Mouse (Mus musculus) heart, postnatal 14 days (tissue): ENCODE measurements around the gene AA467197. TPM values are rescaled to one million over a fixed set of nuclear protein-coding genes. Genes with fewer than 3 reads are reported as not detected.

Source experiments
- DNase-seq, 2 experiments: peaks; one replicate each; pipeline ENCODE4 v3.0.0; 2021 to 2022
- intact Hi-C: fragments of 180-260 bp; cut with DNase I; formaldehyde crosslinking; loops from one replicate; pipeline ENCODE4 v1.15.1; 2025
- long read RNA-seq, 2 experiments: library from polyadenylated mRNA; stranded (forward); transcript quantifications; one replicate each; pipeline ENCODE4 v2.0.0; 2021
- total RNA-seq, 2 experiments: library from RNA; stranded (reverse); gene quantifications; 2 replicates each; pipeline ENCODE4 v1.2.3; 2021

The AA467197 gene
- under 1 TPM in 1 of 2 experiments, not detected in 1; 0.46 TPM for total RNA-seq
- long read RNA-seq, experiment 1, partial matches to known transcripts, result 0 of 1 reads
- long read RNA-seq, experiment 1, other reads (novel, unspliced or antisense), result 0 of 1 reads
- long read RNA-seq, experiment 2, result 0 reads

GRCm38 (mm10) chr2:122636686-122637085 is at the start of gene AA467197:
TSS of gene AA467197 (plus strand) at chr2:122636986.
- intact Hi-C loops, result loop anchor here (1.0 to 10.0 kb wide), 3 partner anchors 31 to 252 kb away; no protein-coding TSS in a partner anchor
- DNase-seq, result no peak

- no peak for DNase-seq
- intact Hi-C loops, result no loop called here
These were observed 48.8 kb upstream of the AA467197 start for GRCm38 (mm10) chr2:122587861-122588519.

GRCm38 (mm10) chr2:122590351-122590750 is 46.4 kb upstream of the AA467197 start:
- intact Hi-C loops, result no loop called here
- DNase-seq, result no peak

GRCm38 (mm10) chr2:122591213-122591612 is 45.6 kb upstream of the AA467197 start:
- no peak for DNase-seq
- intact Hi-C loops, result no loop called here

- intact Hi-C loops, result no loop called here
- DNase-seq, result no peak
These were observed 41.3 kb upstream of the AA467197 start for GRCm38 (mm10) chr2:122595461-122595860.

- intact Hi-C loops, result no loop called here
- DNase-seq, result peak; percentile 22 to 36
These were observed 37.0 kb upstream of the AA467197 start for GRCm38 (mm10) chr2:122599736-122600135.

GRCm38 (mm10) chr2:122601354-122601753 is 35.4 kb upstream of the AA467197 start:
- no peak for DNase-seq
- intact Hi-C loops, result no loop called here

- no peak for DNase-seq
These were observed 31.0 kb upstream of the AA467197 start for GRCm38 (mm10) chr2:122605829-122606228.

GRCm38 (mm10) chr2:122608820-122609219 is 28.0 kb upstream of the AA467197 start:
- DNase-seq, result no peak
- intact Hi-C loops, result no loop called here

More at GRCm38 (mm10) chr2:122605829-122606228, 31.0 kb upstream of the AA467197 start:
- intact Hi-C loops, result no loop called here

- DNase-seq, result peak; percentile 70 to 77
- intact Hi-C loops, result loop anchor here (2.0 to 5.0 kb wide), 2 partner anchors 18 to 39 kb away; no protein-coding TSS in a partner anchor
These were observed 25.8 kb upstream of the AA467197 start, which contains the start of gene Gatm for GRCm38 (mm10) chr2:122610746-122611653. TSS of gene Gatm (minus strand) at chr2:122611303.

- intact Hi-C loops, result loop anchor here (2.0 to 5.0 kb wide), 2 partner anchors 17 to 39 kb away; no protein-coding TSS in a partner anchor
- no peak for DNase-seq
These were observed 25.2 kb upstream of the AA467197 start for GRCm38 (mm10) chr2:122611654-122611973.

- DNase-seq, result no peak
- intact Hi-C loops, result no loop called here
These were observed 20.5 kb upstream of the AA467197 start for GRCm38 (mm10) chr2:122616237-122616636.

GRCm38 (mm10) chr2:122617792-122618191 is 19.0 kb upstream of the AA467197 start:
- intact Hi-C loops, result no loop called here
- no peak for DNase-seq

GRCm38 (mm10) chr2:122618719-122619118 is 18.1 kb upstream of the AA467197 start:
- DNase-seq, result no peak
- intact Hi-C loops, result no loop called here

GRCm38 (mm10) chr2:122621337-122622110 is 15.3 kb upstream of the AA467197 start:
- intact Hi-C loops, result loop anchor here (10.0 kb wide), 1 partner anchor 157 kb away; no protein-coding TSS in a partner anchor
- no peak for DNase-seq

GRCm38 (mm10) chr2:122625930-122626329 is 10.9 kb upstream of the AA467197 start:
- no peak for DNase-seq
- intact Hi-C loops, result loop anchor here (10.0 kb wide), 1 partner anchor 161 kb away; no protein-coding TSS in a partner anchor

- intact Hi-C loops, result loop anchor here (2.0 to 10.0 kb wide), 2 partner anchors 18 to 164 kb away; partner anchors contain the start of gene Gatm
These were observed 7.8 kb upstream of the AA467197 start for GRCm38 (mm10) chr2:122628976-122629375.

GRCm38 (mm10) chr2:122629871-122630270 is 6.9 kb upstream of the AA467197 start:
- intact Hi-C loops, result loop anchor here (2.0 to 10.0 kb wide), 4 partner anchors 19 to 245 kb away; partner anchors contain the start of gene Gatm
- DNase-seq, result no peak

More at GRCm38 (mm10) chr2:122628976-122629375, 7.8 kb upstream of the AA467197 start:
- DNase-seq, result peak; percentile 77 to 84

GRCm38 (mm10) chr2:122630465-122631225 is 6.1 kb upstream of the AA467197 start:
- intact Hi-C loops, result loop anchor here (10.0 kb wide), 2 partner anchors 124 to 246 kb away; no protein-coding TSS in a partner anchor
- DNase-seq, result peak; percentile 88 to 89
